ENCODE assay signal across 8 mouse cellular contexts in genomic region chr1:153485201-153485796, GRCm38 (mm10). TPM values are rescaled to one million over a fixed set of nuclear protein-coding genes. Genes with fewer than 3 reads are reported as not detected.
DNase-seq lines count a peak whose midpoint lies in the region; ATAC-seq and TF ChIP-seq lines count a peak whose summit lies in the region.

No protein-coding gene starts in this region.

- DNase-seq in kidney, adult 8-10 months, result no peak
- DNase-seq in induced T-regulatory cell, adult 2 months (ENCODE audit: low read depth), result peak; percentile 39
- DNase-seq in spleen, postnatal 36 days (ENCODE audit: low spot score in 2 of 2), result no peak
- no peak for DNase-seq in layer of hippocampus, postnatal 14 days (ENCODE audit: low spot score in 2 of 2)
- DNase-seq in urinary bladder, adult 18-20 months (ENCODE audit: low spot score in 2 of 2), result no peak

- 43% methylated on average over 2 of the region's 2 CpGs for WGBS in kidney, embryonic 14.5 days
- 42% methylated on average over 2 of the region's 2 CpGs for WGBS in midbrain, embryonic 16.5 days

- H3K4me3 ChIP-seq in kidney, embryonic 14.5 days (ENCODE audit: low read length), result peak overlapping the region; percentile 75
- peak overlapping the region; percentile 19; the same call in 1 of the 2 replicates for H3K4me3 ChIP-seq in cortical plate, adult 2 months (ENCODE audit: insufficient read depth, low read length)
- H3K4me3 ChIP-seq in midbrain, embryonic 16.5 days (ENCODE audit: low read depth, low read length), result peak overlapping the region; percentile 99

- peaks cover 31% of the 10 kb centered on the region for H3K36me3 ChIP-seq in kidney, embryonic 14.5 days (ENCODE audit: control insufficient read depth, insufficient read depth, low read length)
- peaks cover 8% of the 10 kb centered on the region; the same call in 1 of the 2 replicates for H3K36me3 ChIP-seq in midbrain, embryonic 16.5 days (ENCODE audit: control insufficient read depth, insufficient read depth, low read length)

- H3K4me1 ChIP-seq in kidney, embryonic 14.5 days (ENCODE audit: control insufficient read depth, insufficient read depth, low read length), result peaks cover 20% of the 10 kb centered on the region; the same call in 1 of the 2 replicates
- 0 out of 2 replicates have a peak, but pooled peaks cover 2% of the 10 kb centered on the region for H3K4me1 ChIP-seq in cortical plate, adult 2 months (ENCODE audit: control insufficient read depth, insufficient read depth, low read length)
- peaks cover 24% of the 10 kb centered on the region for H3K4me1 ChIP-seq in midbrain, embryonic 16.5 days (ENCODE audit: control insufficient read depth, insufficient read depth, low read length)

- H3K27me3 ChIP-seq in kidney, embryonic 14.5 days (ENCODE audit: control insufficient read depth, insufficient read depth, low read length), result no peaks in the 10 kb centered on the region
- no peaks in the 10 kb centered on the region for H3K27me3 ChIP-seq in midbrain, embryonic 16.5 days (ENCODE audit: control insufficient read depth, insufficient read depth, low read depth, low read length)

- TF ChIP-seq POLR2A in cortical plate, adult 2 months (IDR thresholded peaks at IDR 0.05; ENCODE audit: extremely low read depth, insufficient read depth, low read length), result no peak

- H3K9me3 ChIP-seq in kidney, embryonic 14.5 days (ENCODE audit: control insufficient read depth, low read length), result no peaks in the 10 kb centered on the region
- H3K9me3 ChIP-seq in midbrain, embryonic 16.5 days (replicated peaks; ENCODE audit: control insufficient read depth, low read length, poor library complexity, severe bottlenecking), result no peaks in the 10 kb centered on the region

- no peak for TF ChIP-seq CTCF in cortical plate, adult 2 months (IDR thresholded peaks at IDR 0.05; ENCODE audit: extremely low read depth, insufficient read depth, low read length)

- no peak overlapping the region for H3K27ac ChIP-seq in kidney, embryonic 14.5 days (ENCODE audit: low read depth, low read length)
- no peak overlapping the region for H3K27ac ChIP-seq in cortical plate, adult 2 months (ENCODE audit: insufficient read depth, low read length)
- H3K27ac ChIP-seq in midbrain, embryonic 16.5 days (ENCODE audit: low read length), result no peak overlapping the region

- H3K9ac ChIP-seq in kidney, embryonic 14.5 days (ENCODE audit: low read depth, low read length), result peak overlapping the region; percentile 92; the same call in 1 of the 2 replicates
- peak overlapping the region; percentile 55; the same call in 1 of the 2 replicates for H3K9ac ChIP-seq in midbrain, embryonic 16.5 days (ENCODE audit: low read depth, low read length)

- H3K4me2 ChIP-seq in kidney, embryonic 14.5 days (replicated peaks; ENCODE audit: low read depth, low read length), result peak overlapping the region; percentile 62
- H3K4me2 ChIP-seq in midbrain, embryonic 16.5 days (ENCODE audit: low read length), result peak overlapping the region; percentile 70

- ATAC-seq in kidney, embryonic 14.5 days (ENCODE audit: low FRiP score, low TSS enrichment), result no peak
- no peak for ATAC-seq in midbrain, embryonic 16.5 days

RNA-seq across cellular contexts. Expression of gene Dhx9, which starts 2.2 kb away (rescaled TPM):
- polyA plus RNA-seq in kidney, embryonic 14.5 days (2014; fragmentation: Nextera tagmentation; extraction: Ambion mirVana), result 46.2 and 52.2 TPM in 2 replicates
- 46.6 and 47.2 TPM in 2 replicates for polyA plus RNA-seq in cortical plate, adult 2 months (2012; rRNA removed)
- 22.1 and 29.5 TPM in 2 replicates for polyA plus RNA-seq in midbrain, embryonic 16.5 days (2015; fragmentation: Nextera tagmentation; extraction: Ambion mirVana)
- 100 to 1,000 TPM; 121 to 125 TPM for total RNA-seq in layer of hippocampus, postnatal 14 days (2021)

Comparison
In these comparisons a context has a peak if more than half of its experiments do, and no peak if none do; other contexts are left out.
1. H3K4me3 ChIP-seq: peak in every context shown above with its lines; median percentile 99 in midbrain, embryonic 16.5 days; 75 in kidney, embryonic 14.5 days; 19 in cortical plate, adult 2 months.